Mouse (Mus musculus): ENCODE data around the gene 1700008O03Rik.

Gene 1700008O03Rik

GRCm38 (mm10) chr7:44385720-44386119, at the start of gene 1700008O03Rik:
1700008O03Rik (minus strand) TSS chr7:44385820.
- DNase-seq (ENCODE audit: low read depth), result no peak

GRCm38 (mm10) chr7:44434089-44434488, 48.5 kb upstream of the 1700008O03Rik start:
- no peak for DNase-seq (ENCODE audit: low read depth)

GRCm38 (mm10) chr7:44433371-44433770, 47.8 kb upstream of the 1700008O03Rik start:
- peak; percentile 64 for DNase-seq (ENCODE audit: low read depth)

- no peak for DNase-seq (ENCODE audit: low read depth)
Measured at GRCm38 (mm10) chr7:44432550-44432949, 46.9 kb upstream of the 1700008O03Rik start.

GRCm38 (mm10) chr7:44429534-44430488, 44.2 kb upstream of the 1700008O03Rik start:
- DNase-seq (ENCODE audit: low read depth), result no peak

GRCm38 (mm10) chr7:44428968-44429521, 43.4 kb upstream of the 1700008O03Rik start, which contains the start of gene Lrrc4b:
Lrrc4b (plus strand) TSS chr7:44429018.
- DNase-seq (ENCODE audit: low read depth), result no peak

GRCm38 (mm10) chr7:44428171-44428950, 42.7 kb upstream of the 1700008O03Rik start:
- no peak for DNase-seq (ENCODE audit: low read depth)

- DNase-seq (ENCODE audit: low read depth), result no peak
Measured at GRCm38 (mm10) chr7:44427666-44428065, 42.0 kb upstream of the 1700008O03Rik start.

- no peak for DNase-seq (ENCODE audit: low read depth)
Measured at GRCm38 (mm10) chr7:44413307-44413706, 27.7 kb upstream of the 1700008O03Rik start.

GRCm38 (mm10) chr7:44411144-44411543, 25.5 kb upstream of the 1700008O03Rik start:
- no peak for DNase-seq (ENCODE audit: low read depth)

- no peak for DNase-seq (ENCODE audit: low read depth)
Measured at GRCm38 (mm10) chr7:44406015-44406355, 20.4 kb upstream of the 1700008O03Rik start.

- peak; percentile 86 for DNase-seq (ENCODE audit: low read depth)
Measured at GRCm38 (mm10) chr7:44405346-44406014, 19.9 kb upstream of the 1700008O03Rik start.

- no peak for DNase-seq (ENCODE audit: low read depth)
Measured at GRCm38 (mm10) chr7:44401673-44402072, 16.1 kb upstream of the 1700008O03Rik start.

- peak; percentile 56 for DNase-seq (ENCODE audit: low read depth)
Measured at GRCm38 (mm10) chr7:44398570-44398969, 12.9 kb upstream of the 1700008O03Rik start.

- no peak for DNase-seq (ENCODE audit: low read depth)
Measured at GRCm38 (mm10) chr7:44393284-44393683, 7.7 kb upstream of the 1700008O03Rik start.

GRCm38 (mm10) chr7:44392341-44392740, 6.7 kb upstream of the 1700008O03Rik start:
- no peak for DNase-seq (ENCODE audit: low read depth)

- no peak for DNase-seq (ENCODE audit: low read depth)
Measured at GRCm38 (mm10) chr7:44391831-44392230, 6.2 kb upstream of the 1700008O03Rik start.

GRCm38 (mm10) chr7:44384716-44385059, 932 bp downstream of the 1700008O03Rik start:
- DNase-seq (ENCODE audit: low read depth), result no peak

- DNase-seq (ENCODE audit: low read depth), result no peak
Measured at GRCm38 (mm10) chr7:44383980-44384715, 1.5 kb downstream of the 1700008O03Rik start, which contains the start of gene Syt3. Syt3 (plus strand) TSS chr7:44384102.

GRCm38 (mm10) chr7:44382541-44382940, 3.1 kb downstream of the 1700008O03Rik start:
- no peak for DNase-seq (ENCODE audit: low read depth)

- DNase-seq (ENCODE audit: low read depth), result no peak
Measured at GRCm38 (mm10) chr7:44378290-44378689, 7.3 kb downstream of the 1700008O03Rik start.
